Mouse (Mus musculus): ENCODE data around the gene Ttbk1. TPM values are rescaled to one million over a fixed set of nuclear protein-coding genes. Genes with fewer than 3 reads are reported as not detected.

Gene Ttbk1
- 0.15 TPM for polyA plus RNA-seq (2017; shearing (Covaris generic))

DNA sequence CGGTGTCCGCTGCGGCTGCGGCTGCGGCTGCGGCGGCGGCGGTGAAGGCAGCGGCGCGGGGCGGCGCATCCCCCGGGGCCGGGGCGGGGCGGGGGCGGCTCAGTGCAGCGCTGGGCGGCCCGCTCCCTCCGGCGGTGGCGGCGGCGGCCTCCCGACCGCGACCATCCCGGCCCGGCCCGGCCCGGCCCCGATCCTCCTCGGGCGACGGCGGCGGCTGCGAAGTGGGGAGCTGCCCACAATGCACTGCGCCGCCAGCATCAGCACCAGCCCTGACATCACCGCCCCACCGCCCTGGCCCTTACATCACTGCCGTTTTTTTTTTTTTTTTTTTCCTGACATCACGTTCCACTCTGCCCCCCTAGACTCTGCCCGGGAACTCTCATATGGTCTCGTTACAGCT lies at the start of gene Ttbk1:
Ttbk1 (minus strand) TSS at position 245 of the 400 bp plus-strand sequence.

GRCm38 (mm10) chr17:46496623-46497434 lies 9.4 kb upstream of the Ttbk1 start, which contains the start of gene Dnph1:
Gene Dnph1 (plus strand): TSS chr17:46496711.

GRCm38 (mm10) chr17:46438298-46438873 lies 49.1 kb downstream of the Ttbk1 start, which contains the start of gene Slc22a7:
Gene Slc22a7 (minus strand): TSS chr17:46438457.

GRCm38 (mm10) chr17:46428761-46429414 lies 58.6 kb downstream of the Ttbk1 start, which contains the start of gene Crip3:
Gene Crip3 (plus strand): TSS chr17:46428926.

Other genes starting within 250 kb of the Ttbk1 start
- 72.9 TPM for gene Polr1c, start 239.6 kb downstream of the Ttbk1 start, polyA plus RNA-seq (2017; shearing (Covaris generic))
- 188 TPM for gene Yipf3, start 239.6 kb downstream of the Ttbk1 start, polyA plus RNA-seq (2017; shearing (Covaris generic))
- gene Lrrc73, start 234.1 kb downstream of the Ttbk1 start, polyA plus RNA-seq (2017; shearing (Covaris generic)) = 0.13 TPM
- 29.3 TPM for gene Tjap1, start 204.6 kb downstream of the Ttbk1 start, polyA plus RNA-seq (2017; shearing (Covaris generic))
- not detected for gene Dlk2, start 190.3 kb downstream of the Ttbk1 start, polyA plus RNA-seq (2017; shearing (Covaris generic))
- gene Abcc10, start 159.3 kb downstream of the Ttbk1 start, polyA plus RNA-seq (2017; shearing (Covaris generic)) = 8.0 TPM
- gene Zfp318, start 103.9 kb downstream of the Ttbk1 start, polyA plus RNA-seq (2017; shearing (Covaris generic)) = 1.1 TPM
- gene Crip3, start 58.7 kb downstream of the Ttbk1 start, polyA plus RNA-seq (2017; shearing (Covaris generic)) = not detected
- gene Slc22a7, start 49.2 kb downstream of the Ttbk1 start, polyA plus RNA-seq (2017; shearing (Covaris generic)) = not detected
- gene Dnph1, start 9.0 kb upstream of the Ttbk1 start, polyA plus RNA-seq (2017; shearing (Covaris generic)) = 8.3 TPM
- 9.2 TPM for gene Cul9, start 58.7 kb upstream of the Ttbk1 start, polyA plus RNA-seq (2017; shearing (Covaris generic))
- gene Srf, start 68.5 kb upstream of the Ttbk1 start, polyA plus RNA-seq (2017; shearing (Covaris generic)) = 4.5 TPM
- gene Ptk7, start 141.8 kb upstream of the Ttbk1 start, polyA plus RNA-seq (2017; shearing (Covaris generic)) = not detected
- gene Klc4, start 158.3 kb upstream of the Ttbk1 start, polyA plus RNA-seq (2017; shearing (Covaris generic)) = 27.1 TPM
- gene Mrpl2, start 158.6 kb upstream of the Ttbk1 start, polyA plus RNA-seq (2017; shearing (Covaris generic)) = 62.4 TPM
- gene Cul7, start 162.7 kb upstream of the Ttbk1 start, polyA plus RNA-seq (2017; shearing (Covaris generic)) = 12.7 TPM
- 69.6 TPM for gene Rrp36, start 186.7 kb upstream of the Ttbk1 start, polyA plus RNA-seq (2017; shearing (Covaris generic))
- gene Mea1, start 191.1 kb upstream of the Ttbk1 start, polyA plus RNA-seq (2017; shearing (Covaris generic)) = 184 TPM
- 82.1 TPM for gene Klhdc3, start 193.2 kb upstream of the Ttbk1 start, polyA plus RNA-seq (2017; shearing (Covaris generic))
- gene Ppp2r5d, start 217.4 kb upstream of the Ttbk1 start, polyA plus RNA-seq (2017; shearing (Covaris generic)) = 57.8 TPM
- gene Pex6, start 223.8 kb upstream of the Ttbk1 start, polyA plus RNA-seq (2017; shearing (Covaris generic)) = 3.1 TPM
- gene Gnmt, start 241.5 kb upstream of the Ttbk1 start, polyA plus RNA-seq (2017; shearing (Covaris generic)) = 0.27 TPM

Measured in activated CD4-positive, CD25-positive, alpha-beta regulatory T cell, adult 9 weeks (primary cell).